Mouse (Mus musculus) lung, embryonic 14.5 days (tissue): ENCODE results near the gene Gm43064. TPM values are rescaled to one million over a fixed set of nuclear protein-coding genes. Genes with fewer than 3 reads are reported as not detected.

Source experiments
- ATAC-seq: fragments of 200-750 bp; cut with Nextera tagmentation; 2 replicates; pipeline ENCODE4 v1.8.0; 2017; ENCODE audit warnings: mild to moderate bottlenecking, moderate TSS enrichment, moderate library complexity; ENCODE audit not compliant: insufficient read depth
- DNase-seq: peaks from one replicate; pipeline ENCODE4 v3.0.0-alpha.2; 2015
- H3K27ac ChIP-seq: fragments of 300-500 bp; sonication (generic); 2 replicates; pipeline ENCODE4 v1.5.1; 2014; ENCODE audit warnings: low read depth, mild to moderate bottlenecking, moderate library complexity
- H3K27me3 ChIP-seq: fragments of 300-500 bp; sonication (generic); 2 replicates; pipeline ENCODE4 v1.6.1; 2014; ENCODE audit warnings: low read length, control low read depth; ENCODE audit not compliant: insufficient read depth
- H3K36me3 ChIP-seq: fragments of 300-500 bp; sonication (generic); 2 replicates; pipeline ENCODE4 v1.6.1; 2014; ENCODE audit warnings: control low read depth; ENCODE audit not compliant: insufficient read depth
- H3K4me1 ChIP-seq: fragments of 300-500 bp; sonication (generic); 2 replicates; pipeline ENCODE4 v1.6.1; 2014; ENCODE audit warnings: antibody characterized with exemption, control low read depth; ENCODE audit not compliant: insufficient read depth
- H3K4me2 ChIP-seq: fragments of 300-500 bp; sonication (generic); 2 replicates; pipeline ENCODE4 v1.6.1; 2014; ENCODE audit warnings: mild to moderate bottlenecking
- H3K4me3 ChIP-seq: fragments of 300-500 bp; sonication (generic); 2 replicates; pipeline ENCODE4 v1.5.1; 2014; ENCODE audit warnings: low read depth, low read length
- H3K9ac ChIP-seq: fragments of 300-500 bp; sonication (generic); 2 replicates; pipeline ENCODE4 v1.6.1; 2014
- H3K9me3 ChIP-seq: fragments of 300-500 bp; sonication (generic); 2 replicates; pipeline ENCODE4 v1.6.1; 2016; ENCODE audit warnings: low read depth, low read length, control low read depth
- CTCF ChIP-seq: IDR thresholded peaks from 2 replicates; pipeline ENCODE4 v1.5.1; 2016; ENCODE audit warnings: antibody characterized with exemption, low read depth
- WGBS: fragments of 180-500 bp; shearing (Covaris S2); extraction: QIAGEN DNeasy Blood & Tissue Kit; methylation state at CpG from one replicate; pipeline ENCODE4 v1.1.7; 2014; 5-methylcytosine and 5-hydroxymethylcytosine counted together
- polyA plus RNA-seq: library from polyadenylated mRNA; unstranded; fragments of >200 nt; fragmentation: Nextera tagmentation; extraction: Ambion mirVana; gene quantifications from 2 replicates; pipeline ENCODE4 v1.2.1, GENCODE M21; 2014

The Gm43064 gene
- polyA plus RNA-seq, 1 experiment from 2014 or later: 0.21 TPM

DNA sequence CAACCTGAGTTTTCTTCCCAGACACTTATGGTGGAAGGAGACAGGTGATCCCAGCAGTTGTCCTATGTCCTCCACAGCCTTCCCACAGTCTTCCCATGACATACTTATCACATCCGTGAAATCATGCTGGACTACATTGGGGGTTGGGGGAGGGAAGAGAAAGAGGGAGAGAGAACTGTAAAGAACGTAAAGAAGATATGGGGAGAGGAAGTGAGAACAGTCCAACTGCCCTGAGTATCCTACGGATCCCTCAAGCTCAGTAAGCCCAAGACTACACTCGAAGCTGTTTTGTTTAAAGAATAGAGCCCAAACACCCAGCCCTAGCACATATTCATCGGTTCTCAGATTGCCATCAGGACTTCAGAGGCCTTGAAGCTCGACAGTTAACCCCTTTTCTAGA is 30.7 kb upstream of the Gm43064 start:
- DNase-seq (no peak), ATAC-seq (no peak)
- TF ChIP-seq CTCF: no peak
- 68% methylated on average over 6 of the region's 6 CpGs for WGBS
- Histone ChIP-seq H3K27me3 (no peaks in the 10 kb centered on the region), H3K36me3 (peaks cover 27% of the 10 kb centered on the region), H3K4me1 (no peaks in the 10 kb centered on the region), H3K4me3 (no peak overlapping the region), H3K9me3 (no peaks in the 10 kb centered on the region), H3K27ac (no peak overlapping the region), H3K4me2 (no peak overlapping the region), H3K9ac (no peak overlapping the region)

DNA sequence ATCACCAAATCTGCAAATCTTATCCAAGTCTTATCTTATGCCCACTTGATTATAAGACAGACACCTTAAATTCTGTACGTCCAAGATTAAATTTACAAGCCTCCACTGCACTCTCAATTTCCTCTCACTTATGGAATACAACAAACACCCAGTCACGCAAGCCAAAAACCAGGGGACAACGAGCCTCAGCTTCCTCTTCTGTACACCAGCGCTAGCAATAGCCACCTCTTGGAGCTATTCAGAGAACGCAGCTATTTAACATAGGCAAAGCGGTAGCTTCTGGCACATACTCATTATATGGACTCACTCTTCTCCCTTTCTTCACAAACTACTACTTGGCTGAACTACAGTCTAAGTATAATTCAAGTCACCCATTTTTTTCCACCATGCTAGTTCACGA is 30.2 kb upstream of the Gm43064 start:
- Histone ChIP-seq H3K27ac (no peak overlapping the region), H3K9me3 (no peaks in the 10 kb centered on the region), H3K9ac (no peak overlapping the region), H3K4me2 (no peak overlapping the region), H3K4me1 (no peaks in the 10 kb centered on the region), H3K36me3 (peaks cover 22% of the 10 kb centered on the region), H3K27me3 (no peaks in the 10 kb centered on the region), H3K4me3 (no peak overlapping the region)
- WGBS: 82% methylated on average over 7 of the region's 7 CpGs
- DNase-seq: no peak
- ATAC-seq: no peak
- TF ChIP-seq CTCF: no peak

DNA sequence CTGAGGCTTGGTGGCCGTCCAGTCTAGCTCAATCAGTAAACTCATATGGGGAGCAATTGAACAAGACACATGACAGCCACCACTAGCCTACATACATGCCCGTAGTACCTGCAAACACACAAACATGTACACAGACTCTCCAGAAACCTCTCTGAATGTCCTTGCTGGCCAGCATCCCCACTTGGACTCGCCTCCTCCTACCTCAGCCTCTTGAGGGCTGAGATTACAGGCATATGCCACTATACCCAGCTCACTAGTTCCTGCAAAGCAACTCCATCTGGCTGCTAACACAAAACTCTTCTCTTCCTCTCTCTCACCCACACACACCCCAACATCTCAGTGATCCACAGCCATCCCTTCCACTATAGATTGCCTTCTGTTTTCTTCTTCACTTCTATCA is 29.1 kb upstream of the Gm43064 start:
- 90% methylated on average over 3 of the region's 3 CpGs for WGBS
- ATAC-seq (no peak), DNase-seq (no peak)
- Histone ChIP-seq H3K9ac (no peak overlapping the region), H3K4me3 (no peak overlapping the region), H3K36me3 (peaks cover 22% of the 10 kb centered on the region), H3K4me2 (no peak overlapping the region), H3K27me3 (no peaks in the 10 kb centered on the region), H3K9me3 (no peaks in the 10 kb centered on the region), H3K27ac (no peak overlapping the region), H3K4me1 (no peaks in the 10 kb centered on the region)
- TF ChIP-seq CTCF: no peak

- WGBS: 68% methylated on average over 5 of the region's 5 CpGs
- H3K4me3 ChIP-seq: no peak overlapping the region
- ATAC-seq: no peak
- H3K36me3 ChIP-seq: peaks cover 21% of the 10 kb centered on the region
- H3K27me3 ChIP-seq: no peaks in the 10 kb centered on the region
- no peak overlapping the region for H3K27ac ChIP-seq
- H3K4me2 ChIP-seq: no peak overlapping the region
- H3K9ac ChIP-seq: no peak overlapping the region
- no peak for DNase-seq
- no peak for TF ChIP-seq CTCF
- H3K4me1 ChIP-seq: no peaks in the 10 kb centered on the region
- no peaks in the 10 kb centered on the region for H3K9me3 ChIP-seq
Measured at GRCm38 (mm10) chr3:103780777-103781176, 28.6 kb upstream of the Gm43064 start.

- DNase-seq (no peak), ATAC-seq (no peak)
- no peak overlapping the region for H3K9ac ChIP-seq
- H3K4me1 ChIP-seq: no peaks in the 10 kb centered on the region
- H3K9me3 ChIP-seq: no peaks in the 10 kb centered on the region
- H3K36me3 ChIP-seq: 0 out of 2 replicates have a peak, but pooled peaks cover 3% of the 10 kb centered on the region
- H3K27me3 ChIP-seq: no peaks in the 10 kb centered on the region
- no peak overlapping the region for H3K4me2 ChIP-seq
- TF ChIP-seq CTCF: no peak
- H3K27ac ChIP-seq: no peak overlapping the region
- H3K4me3 ChIP-seq: no peak overlapping the region
- 76% methylated on average over 4 of the region's 4 CpGs for WGBS
Measured at GRCm38 (mm10) chr3:103782844-103783609, 26.3 kb upstream of the Gm43064 start.

DNA sequence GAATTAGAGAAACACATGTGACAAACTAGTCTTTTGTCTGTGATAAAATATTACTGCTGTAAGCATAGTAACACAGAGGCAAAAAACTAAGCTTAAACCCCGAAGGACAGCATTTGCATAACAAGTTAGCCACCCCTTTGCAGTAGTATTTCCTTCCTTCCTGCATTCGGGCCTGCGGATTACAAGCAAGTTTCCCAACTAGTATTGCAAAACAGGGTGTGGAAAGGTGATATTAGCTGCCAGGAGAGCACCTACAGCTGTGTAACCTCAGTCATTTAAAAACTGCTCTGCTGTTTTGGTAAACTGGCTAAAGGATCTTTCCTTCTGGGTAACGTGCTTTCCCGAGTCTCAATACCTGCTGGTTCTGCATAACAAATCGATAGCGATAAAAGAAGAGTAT is 22.1 kb upstream of the Gm43064 start:
- DNase-seq: no peak
- 72% methylated on average over 7 of the region's 7 CpGs for WGBS
- Histone ChIP-seq H3K27me3 (no peaks in the 10 kb centered on the region), H3K4me1 (peaks cover 5% of the 10 kb centered on the region; the same call in 1 of the 2 replicates), H3K4me2 (0 out of 2 replicates have a peak overlapping the region, but pooled peaks have one; percentile 21), H3K9ac (no peak overlapping the region), H3K4me3 (no peak overlapping the region), H3K36me3 (no peaks in the 10 kb centered on the region), H3K9me3 (no peaks in the 10 kb centered on the region), H3K27ac (0 out of 2 replicates have a peak overlapping the region, but pooled peaks have one; percentile 4)
- ATAC-seq: no peak
- TF ChIP-seq CTCF: no peak

- no peak overlapping the region for H3K9ac ChIP-seq
- peaks cover 5% of the 10 kb centered on the region; the same call in 1 of the 2 replicates for H3K4me1 ChIP-seq
- ATAC-seq: no peak
- no peak for DNase-seq
- H3K27me3 ChIP-seq: no peaks in the 10 kb centered on the region
- H3K27ac ChIP-seq: peak overlapping the region; percentile 82; the same call in 1 of the 2 replicates
- H3K9me3 ChIP-seq: no peaks in the 10 kb centered on the region
- 78% methylated on average over 7 of the region's 7 CpGs for WGBS
- TF ChIP-seq CTCF: no peak
- peak overlapping the region; percentile 93; the same call in 1 of the 2 replicates for H3K4me3 ChIP-seq
- no peaks in the 10 kb centered on the region for H3K36me3 ChIP-seq
- peak overlapping the region; percentile 67 for H3K4me2 ChIP-seq
Measured at GRCm38 (mm10) chr3:103789096-103789495, 20.3 kb upstream of the Gm43064 start.
